Mouse (Mus musculus) layer of hippocampus, adult 8-10 months (tissue): ENCODE measurements around the gene 0610012G03Rik. TPM values are rescaled to one million over a fixed set of nuclear protein-coding genes. Genes with fewer than 3 reads are reported as not detected.

Source experiments
- microRNA-seq, 2 experiments: library from miRNA; unstranded; fragments of <30 nt; microRNA quantifications; one replicate each; pipeline ENCODE4 v1.2.0; 2022
- total RNA-seq, 4 experiments: library from RNA; stranded (reverse); gene quantifications; 2 replicates each; pipeline ENCODE4 v1.2.4; 2022

The 0610012G03Rik gene
- total RNA-seq, 4 experiments from 2014 or later, result 33.1 to 40.9 (median 36.7) TPM

Small RNA genes lying within 50 kb of the gene (microRNA-seq; reads per million reads assigned to microRNA genes)
- gene Gm26269, result 0 reads per million in 2 experiments

Other genes with a start within 250 kb of the 0610012G03Rik start
- gene Meltf, start 69.7 kb downstream of the 0610012G03Rik start, total RNA-seq, result under 1 TPM in 3 of 4 experiments, not detected in 1; 0.24 to 0.61 (median 0.45) TPM
- 10 to 100 TPM; 17.5 to 25.7 (median 21.0) TPM for gene Pigz, start 14.6 kb downstream of the 0610012G03Rik start, total RNA-seq
- gene Ncbp2, start within 50 bp of the 0610012G03Rik start, total RNA-seq, result 10 to 100 TPM; 45.7 to 50.2 (median 48.6) TPM
- gene Senp5, start 54.8 kb upstream of the 0610012G03Rik start, total RNA-seq, result 10 to 100 TPM; 41.5 to 46.4 (median 44.5) TPM
- gene Pak2, start 130.8 kb upstream of the 0610012G03Rik start, total RNA-seq, result 10 to 100 TPM; 29.4 to 32.2 (median 30.6) TPM
- gene Pigx, start 151.2 kb upstream of the 0610012G03Rik start, total RNA-seq, result 10 to 100 TPM; 23.2 to 36.1 (median 27.7) TPM
- gene Cep19, start 151.3 kb upstream of the 0610012G03Rik start, total RNA-seq, result 10 to 100 TPM; 54.7 to 66.3 (median 61.6) TPM
- gene Nrros, start 217.1 kb upstream of the 0610012G03Rik start, total RNA-seq, result 10 to 100 TPM in 3 of 4 experiments, 1 to 10 TPM in 1; 9.6 to 16.2 (median 11.9) TPM
- not detected for gene Bex6, start 231.3 kb upstream of the 0610012G03Rik start, total RNA-seq